Mouse (Mus musculus) limb, embryonic 11.5 days (tissue): ENCODE results near the gene Zfp641. TPM values are rescaled to one million over a fixed set of nuclear protein-coding genes. Genes with fewer than 3 reads are reported as not detected.

Experiments
- ATAC-seq: fragments of 200-750 bp; cut with Nextera tagmentation; 2 replicates; pipeline ENCODE4 v1.8.0; 2017; ENCODE audit warnings: low read depth; ENCODE audit not compliant: insufficient number of reproducible peaks, low FRiP score, low TSS enrichment
- DNase-seq: peaks from one replicate; pipeline ENCODE4 v3.0.0-alpha.2; 2015; ENCODE audit warnings: low spot score
- H3K27ac ChIP-seq: fragments of 300-500 bp; sonication (generic); replicated peaks from 2 replicates; pipeline ENCODE4 v1.5.1; 2014; ENCODE audit warnings: low read depth, mild to moderate bottlenecking, low read length
- H3K27me3 ChIP-seq: fragments of 300-500 bp; sonication (generic); 2 replicates; pipeline ENCODE4 v1.6.1; 2014; ENCODE audit warnings: mild to moderate bottlenecking, low read length, mixed read lengths; ENCODE audit not compliant: control insufficient read depth, insufficient read depth
- H3K36me3 ChIP-seq: fragments of 300-500 bp; sonication (generic); 2 replicates; pipeline ENCODE4 v1.6.1; 2014; ENCODE audit warnings: mild to moderate bottlenecking, low read length, moderate library complexity, mixed read lengths; ENCODE audit not compliant: control insufficient read depth, insufficient read depth
- H3K4me1 ChIP-seq: fragments of 300-500 bp; sonication (generic); 2 replicates; pipeline ENCODE4 v1.6.1; 2014; ENCODE audit warnings: low read length, mixed read lengths; ENCODE audit not compliant: control insufficient read depth, insufficient read depth
- H3K4me2 ChIP-seq: fragments of 300-500 bp; sonication (generic); 2 replicates; pipeline ENCODE4 v1.6.1; 2014; ENCODE audit warnings: low read depth, mild to moderate bottlenecking, moderate library complexity; ENCODE audit not compliant: severe bottlenecking
- H3K4me3 ChIP-seq: fragments of 300-500 bp; sonication (generic); 2 replicates; pipeline ENCODE4 v1.5.1; 2014; ENCODE audit warnings: low read depth, low read length
- H3K9ac ChIP-seq: fragments of 300-500 bp; sonication (generic); 2 replicates; pipeline ENCODE4 v1.6.1; 2014; ENCODE audit warnings: mild to moderate bottlenecking, low read length
- H3K9me3 ChIP-seq: fragments of 300-500 bp; sonication (generic); 2 replicates; pipeline ENCODE4 v1.6.1; 2016; ENCODE audit warnings: low read length; ENCODE audit not compliant: control insufficient read depth
- WGBS: fragments of 180-500 bp; shearing (Covaris S2); extraction: QIAGEN DNeasy Blood & Tissue Kit; methylation state at CpG from one replicate; pipeline ENCODE4 v1.1.7; 2014; 5-methylcytosine and 5-hydroxymethylcytosine counted together
- polyA plus RNA-seq: library from polyadenylated mRNA; unstranded; fragments of >200 nt; fragmentation: Nextera tagmentation; extraction: Ambion mirVana; gene quantifications from 2 replicates; pipeline ENCODE4 v1.2.1, GENCODE M21; 2014

Gene Zfp641
- polyA plus RNA-seq, 1 experiment from 2014 or later: 0.04 TPM

DNA sequence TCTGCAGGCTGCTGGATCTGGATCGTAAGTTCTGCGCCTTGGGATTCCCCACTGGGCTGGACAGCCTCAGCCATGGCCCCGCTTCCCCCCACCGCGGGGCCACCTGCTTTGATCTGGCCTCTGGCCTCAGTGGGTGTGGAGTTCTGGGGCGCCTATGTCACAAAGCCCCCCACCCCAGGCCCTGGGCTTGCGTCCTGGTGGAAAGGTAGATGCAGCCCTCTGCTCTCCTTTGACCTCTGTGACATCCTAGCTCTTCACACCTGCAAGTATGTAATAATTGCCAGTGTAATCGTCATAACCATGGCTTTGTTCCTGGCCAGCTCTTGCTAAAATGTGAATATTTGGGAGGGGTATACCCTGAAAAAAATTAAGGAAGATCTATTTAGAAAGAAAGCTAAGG, 38.8 kb downstream of the Zfp641 start, which contains the start of gene H1fnt:
Gene H1fnt, minus strand, starts transcription at position 101 of the 400 bp plus-strand sequence.
- DNase-seq (no peak), ATAC-seq (no peak)
- no peaks in the 10 kb centered on the region for H3K9me3 ChIP-seq
- no peak within 1 kb of the TSS for H3K4me2 ChIP-seq
- H3K4me3 ChIP-seq: no peak within 1 kb of the TSS
- no peak within 1 kb of the TSS for H3K9ac ChIP-seq
- H3K4me1 ChIP-seq: no peaks in the 10 kb centered on the region
- no peak within 1 kb of the TSS for H3K27ac ChIP-seq
- WGBS: 89% methylated on average over 8 of the region's 8 CpGs
- H3K27me3 ChIP-seq: no peaks in the 10 kb centered on the region
- H3K36me3 ChIP-seq: no peaks in the 10 kb centered on the region

DNA sequence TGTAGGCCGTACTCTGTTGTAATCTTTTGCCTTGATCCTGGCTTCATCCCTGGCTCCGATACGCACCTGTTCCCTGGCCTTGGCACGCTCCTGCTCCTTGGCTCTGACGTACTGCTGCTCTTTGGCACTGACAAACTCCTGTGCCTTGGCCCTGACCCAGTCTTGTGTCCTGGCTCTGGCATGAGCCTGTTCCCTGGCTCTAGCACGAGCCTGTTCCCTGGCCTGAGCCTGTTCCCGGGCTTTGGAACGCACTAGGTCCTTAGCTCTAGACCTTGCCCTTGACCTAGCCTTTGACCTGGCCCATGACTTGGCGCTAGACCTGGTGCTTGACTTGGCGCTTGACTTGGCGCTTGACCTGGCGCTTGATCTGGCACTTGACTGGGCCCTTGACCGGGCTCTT, 39.7 kb downstream of the Zfp641 start:
- H3K4me3 ChIP-seq: no peak overlapping the region
- H3K9ac ChIP-seq: no peak overlapping the region
- no peak overlapping the region for H3K4me2 ChIP-seq
- DNase-seq: no peak
- H3K4me1 ChIP-seq: no peaks in the 10 kb centered on the region
- no peak for ATAC-seq
- 92% methylated on average over 13 of the region's 13 CpGs for WGBS
- no peak overlapping the region for H3K27ac ChIP-seq
- no peaks in the 10 kb centered on the region for H3K9me3 ChIP-seq
- no peaks in the 10 kb centered on the region for H3K27me3 ChIP-seq
- no peaks in the 10 kb centered on the region for H3K36me3 ChIP-seq

Other genes starting within 250 kb of the Zfp641 start
- 39.7 and 41.8 TPM in 2 replicates for gene Pfkm, start 203.6 kb downstream of the Zfp641 start, polyA plus RNA-seq
- gene Senp1, start 202.4 kb downstream of the Zfp641 start, polyA plus RNA-seq: 50.9 and 57.5 TPM in 2 replicates
- 47.1 and 47.2 TPM in 2 replicates for gene Asb8, start 130.5 kb downstream of the Zfp641 start, polyA plus RNA-seq
- gene Ccdc184, start 129.0 kb downstream of the Zfp641 start, polyA plus RNA-seq: 0.40 and 0.70 TPM in 2 replicates
- not detected in 2 replicates for gene Olfr288, start 100.6 kb downstream of the Zfp641 start, polyA plus RNA-seq
- not detected in 2 replicates for gene Gm44579, start 75.2 kb downstream of the Zfp641 start, polyA plus RNA-seq
- gene Olfr287, start 75.1 kb downstream of the Zfp641 start, polyA plus RNA-seq: not detected in 2 replicates
- gene Olfr286, start 61.7 kb downstream of the Zfp641 start, polyA plus RNA-seq: not detected in 2 replicates
- gene H1fnt, start 38.9 kb downstream of the Zfp641 start, polyA plus RNA-seq: not detected in 2 replicates
- not detected in 2 replicates for gene Olfr285, start 21.2 kb upstream of the Zfp641 start, polyA plus RNA-seq
- gene Olfr284, start 44.8 kb upstream of the Zfp641 start, polyA plus RNA-seq: not detected in 2 replicates
- not detected in 2 replicates for gene Olfr283, start 84.8 kb upstream of the Zfp641 start, polyA plus RNA-seq
- not detected in 2 replicates for gene Olfr282, start 135.1 kb upstream of the Zfp641 start, polyA plus RNA-seq
- not detected in 2 replicates for gene Olfr281, start 156.4 kb upstream of the Zfp641 start, polyA plus RNA-seq
- not detected in 2 replicates for gene OR5BS1P, start 173.7 kb upstream of the Zfp641 start, polyA plus RNA-seq
- gene Lalba, start 186.6 kb upstream of the Zfp641 start, polyA plus RNA-seq: 0.34 TPM in 1 of 2 replicates, not detected in the other
- not detected in 2 replicates for gene Olfr279, start 196.2 kb upstream of the Zfp641 start, polyA plus RNA-seq
- gene Kansl2, start 238.1 kb upstream of the Zfp641 start, polyA plus RNA-seq: 152 and 156 TPM in 2 replicates